Mouse (Mus musculus): ENCODE data around the gene Plcg2.
A peak's percentile ranks its signal among the peaks of the same experiment; 100 is the strongest.

Plcg2 gene

GRCm38 (mm10) chr8:117488246-117489005 is 9.7 kb upstream of the Plcg2 start:
- DNase-seq, result no peak

- DNase-seq, result no peak
Observed at GRCm38 (mm10) chr8:117493543-117493942, 4.5 kb upstream of the Plcg2 start.

GRCm38 (mm10) chr8:117494874-117495273 is 3.2 kb upstream of the Plcg2 start:
- DNase-seq, result no peak

- DNase-seq, result no peak
Observed at GRCm38 (mm10) chr8:117498915-117499540, 937 bp downstream of the Plcg2 start.

GRCm38 (mm10) chr8:117500232-117500823 is 2.2 kb downstream of the Plcg2 start:
- no peak for DNase-seq

GRCm38 (mm10) chr8:117501323-117501722 is 3.2 kb downstream of the Plcg2 start:
- no peak for DNase-seq

GRCm38 (mm10) chr8:117503405-117504069 is 5.4 kb downstream of the Plcg2 start:
- DNase-seq, result no peak

- DNase-seq, result no peak
Observed at GRCm38 (mm10) chr8:117507703-117508102, 9.6 kb downstream of the Plcg2 start.

GRCm38 (mm10) chr8:117516876-117517565 is 18.9 kb downstream of the Plcg2 start:
- no peak for DNase-seq

GRCm38 (mm10) chr8:117517861-117518260 is 19.8 kb downstream of the Plcg2 start:
- no peak for DNase-seq

- no peak for DNase-seq
Observed at GRCm38 (mm10) chr8:117518873-117519272, 20.8 kb downstream of the Plcg2 start.

- peak; percentile 8 for DNase-seq
Observed at GRCm38 (mm10) chr8:117526185-117526584, 28.1 kb downstream of the Plcg2 start.

- no peak for DNase-seq
Observed at GRCm38 (mm10) chr8:117527983-117528382, 29.9 kb downstream of the Plcg2 start.

GRCm38 (mm10) chr8:117529177-117529576 is 31.1 kb downstream of the Plcg2 start:
- no peak for DNase-seq

GRCm38 (mm10) chr8:117532381-117532972 is 34.4 kb downstream of the Plcg2 start:
- no peak for DNase-seq

- DNase-seq, result no peak
Observed at GRCm38 (mm10) chr8:117536862-117537261, 38.8 kb downstream of the Plcg2 start.

- DNase-seq, result no peak
Observed at GRCm38 (mm10) chr8:117537751-117538150, 39.7 kb downstream of the Plcg2 start.

GRCm38 (mm10) chr8:117542951-117543350 is 44.9 kb downstream of the Plcg2 start:
- DNase-seq, result no peak

- no peak for DNase-seq
Observed at GRCm38 (mm10) chr8:117543789-117544188, 45.7 kb downstream of the Plcg2 start.

GRCm38 (mm10) chr8:117545043-117545442 is 47.0 kb downstream of the Plcg2 start:
- DNase-seq, result no peak

GRCm38 (mm10) chr8:117546386-117546785 is 48.3 kb downstream of the Plcg2 start:
- DNase-seq, result no peak

GRCm38 (mm10) chr8:117547945-117548344 is 49.9 kb downstream of the Plcg2 start:
- no peak for DNase-seq

- no peak for DNase-seq
Observed at GRCm38 (mm10) chr8:117548453-117548852, 50.4 kb downstream of the Plcg2 start.

Data from right cerebral cortex, postnatal 25 days (tissue).